Mouse (Mus musculus) midbrain, postnatal 0 days (tissue): ENCODE results near the gene Pyroxd1. TPM values are rescaled to one million over a fixed set of nuclear protein-coding genes. Genes with fewer than 3 reads are reported as not detected.
A peak's percentile ranks its signal among the peaks of the same experiment; 100 is the strongest.

Experiments
- ATAC-seq: fragments of 200-750 bp; cut with Nextera tagmentation; 2 replicates; pipeline ENCODE4 v1.8.0; 2017; ENCODE audit warnings: moderate number of reproducible peaks, mild to moderate bottlenecking, moderate TSS enrichment, moderate library complexity; ENCODE audit not compliant: low FRiP score
- DNase-seq: peaks from one replicate; pipeline ENCODE4 v3.0.0-alpha.2; 2015; ENCODE audit warnings: low spot score
- H3K27ac ChIP-seq: fragments of 300-500 bp; sonication (generic); 2 replicates; pipeline ENCODE4 v1.5.1; 2014; ENCODE audit warnings: low read depth, mild to moderate bottlenecking, low read length, mixed read lengths
- H3K27me3 ChIP-seq: fragments of 300-500 bp; sonication (generic); 2 replicates; pipeline ENCODE4 v1.6.1; 2014; ENCODE audit warnings: low read length, control low read depth, mixed read lengths; ENCODE audit not compliant: insufficient read depth
- H3K36me3 ChIP-seq: fragments of 300-500 bp; sonication (generic); 2 replicates; pipeline ENCODE4 v1.6.1; 2014; ENCODE audit warnings: low read length, control low read depth, mixed read lengths; ENCODE audit not compliant: insufficient read depth
- H3K4me1 ChIP-seq: fragments of 300-500 bp; sonication (generic); 2 replicates; pipeline ENCODE4 v1.6.1; 2014; ENCODE audit warnings: mild to moderate bottlenecking, control low read depth, antibody characterized with exemption, low read length, mixed read lengths; ENCODE audit not compliant: insufficient read depth
- H3K4me2 ChIP-seq: fragments of 300-500 bp; sonication (generic); 2 replicates; pipeline ENCODE4 v1.6.1; 2014; ENCODE audit warnings: low read depth, mild to moderate bottlenecking, low read length, mixed read lengths; ENCODE audit not compliant: poor library complexity, severe bottlenecking
- H3K4me3 ChIP-seq: fragments of 300-500 bp; sonication (generic); 2 replicates; pipeline ENCODE4 v1.5.1; 2014; ENCODE audit warnings: low read depth, mild to moderate bottlenecking, low read length, moderate library complexity
- H3K9ac ChIP-seq: fragments of 300-500 bp; sonication (generic); replicated peaks from 2 replicates; pipeline ENCODE4 v1.6.1; 2014; ENCODE audit warnings: mild to moderate bottlenecking, low read length, moderate library complexity, mixed read lengths; ENCODE audit not compliant: poor library complexity, severe bottlenecking
- H3K9me3 ChIP-seq: fragments of 300-500 bp; sonication (generic); 2 replicates; pipeline ENCODE4 v1.6.1; 2016; ENCODE audit warnings: low read length, control low read depth
- CTCF ChIP-seq: IDR thresholded peaks from 2 replicates; pipeline ENCODE4 v1.5.1; 2016; ENCODE audit warnings: antibody characterized with exemption, mild to moderate bottlenecking
- WGBS: fragments of 180-500 bp; shearing (Covaris S2); extraction: QIAGEN DNeasy Blood & Tissue Kit; methylation state at CpG from one replicate; pipeline ENCODE4 v1.1.7; 2014; 5-methylcytosine and 5-hydroxymethylcytosine counted together
- polyA plus RNA-seq: library from polyadenylated mRNA; unstranded; fragments of >200 nt; fragmentation: Nextera tagmentation; extraction: Ambion mirVana; gene quantifications from 2 replicates; pipeline ENCODE4 v1.2.1, GENCODE M21; 2015
- total RNA-seq: library from RNA; depleted of rRNA; stranded (reverse); fragments of >200 nt; gene quantifications from 2 replicates; pipeline ENCODE4 v1.2.3, GENCODE M21; 2014; rRNA removed

Gene Pyroxd1
- total and polyA plus RNA-seq, 2 experiments from 2014 or later: 13.5 to 20.3 TPM

GRCm38 (mm10) chr6:142387755-142388271, 42.4 kb downstream of the Pyroxd1 start:
- Histone ChIP-seq H3K27me3 (no peaks in the 10 kb centered on the region), H3K9me3 (no peaks in the 10 kb centered on the region), H3K4me2 (peak overlapping the region; percentile 78), H3K27ac (no peak overlapping the region), H3K4me1 (peaks cover 5% of the 10 kb centered on the region; the same call in 1 of the 2 replicates), H3K36me3 (no peaks in the 10 kb centered on the region), H3K9ac (peak overlapping the region; percentile 77), H3K4me3 (peak overlapping the region; percentile 84)
- 24% methylated on average over 8 of the region's 8 CpGs for WGBS
- ATAC-seq (no peak), DNase-seq (no peak)
- no peak for TF ChIP-seq CTCF

- DNase-seq: no peak
- peaks cover 5% of the 10 kb centered on the region; the same call in 1 of the 2 replicates for H3K4me1 ChIP-seq
- H3K27me3 ChIP-seq: no peaks in the 10 kb centered on the region
- ATAC-seq: no peak
- TF ChIP-seq CTCF: no peak
- peaks cover 4% of the 10 kb centered on the region; the same call in 1 of the 2 replicates for H3K36me3 ChIP-seq
- no peak overlapping the region for H3K4me2 ChIP-seq
- 93% methylated on average over 2 of the region's 2 CpGs for WGBS
- H3K4me3 ChIP-seq: no peak overlapping the region
- no peak overlapping the region for H3K9ac ChIP-seq
- H3K9me3 ChIP-seq: no peaks in the 10 kb centered on the region
- no peak overlapping the region for H3K27ac ChIP-seq
Observed at GRCm38 (mm10) chr6:142389101-142389500, 43.6 kb downstream of the Pyroxd1 start.

- Histone ChIP-seq H3K4me3 (no peak overlapping the region), H3K27ac (no peak overlapping the region), H3K4me2 (no peak overlapping the region), H3K9ac (no peak overlapping the region), H3K4me1 (peaks cover 5% of the 10 kb centered on the region; the same call in 1 of the 2 replicates), H3K27me3 (no peaks in the 10 kb centered on the region), H3K9me3 (no peaks in the 10 kb centered on the region), H3K36me3 (peaks cover 23% of the 10 kb centered on the region)
- DNase-seq: no peak
- TF ChIP-seq CTCF: no peak
- WGBS: 90% methylated on average over 5 of the region's 5 CpGs
- no peak for ATAC-seq
Observed at GRCm38 (mm10) chr6:142392312-142392711, 46.9 kb downstream of the Pyroxd1 start.

GRCm38 (mm10) chr6:142394669-142395068, 49.2 kb downstream of the Pyroxd1 start:
- Histone ChIP-seq H3K9ac (no peak overlapping the region), H3K27ac (no peak overlapping the region), H3K36me3 (peaks cover 23% of the 10 kb centered on the region), H3K4me3 (no peak overlapping the region), H3K4me2 (no peak overlapping the region), H3K9me3 (no peaks in the 10 kb centered on the region), H3K4me1 (no peaks in the 10 kb centered on the region), H3K27me3 (no peaks in the 10 kb centered on the region)
- DNase-seq: no peak
- WGBS: 71% methylated on average over 5 of the region's 5 CpGs
- ATAC-seq: no peak
- no peak for TF ChIP-seq CTCF

- Histone ChIP-seq H3K36me3 (peaks cover 28% of the 10 kb centered on the region), H3K27ac (no peak overlapping the region), H3K4me2 (no peak overlapping the region), H3K9me3 (no peaks in the 10 kb centered on the region), H3K4me1 (no peaks in the 10 kb centered on the region), H3K9ac (no peak overlapping the region), H3K4me3 (no peak overlapping the region), H3K27me3 (no peaks in the 10 kb centered on the region)
- TF ChIP-seq CTCF: no peak
- DNase-seq (no peak), ATAC-seq (no peak)
- WGBS: 91% methylated on average over 6 of the region's 6 CpGs
Observed at GRCm38 (mm10) chr6:142395756-142396155, 50.3 kb downstream of the Pyroxd1 start.

- no peak for TF ChIP-seq CTCF
- no peaks in the 10 kb centered on the region for H3K36me3 ChIP-seq
- H3K4me3 ChIP-seq: no peak overlapping the region
- H3K4me2 ChIP-seq: no peak overlapping the region
- H3K4me1 ChIP-seq: no peaks in the 10 kb centered on the region
- H3K27ac ChIP-seq: no peak overlapping the region
- no peaks in the 10 kb centered on the region for H3K9me3 ChIP-seq
- ATAC-seq (no peak), DNase-seq (peak; percentile 61)
- WGBS: 10% methylated on average over 1 of the region's 1 CpGs
- H3K27me3 ChIP-seq: peaks cover 14% of the 10 kb centered on the region
- H3K9ac ChIP-seq: no peak overlapping the region
Observed at GRCm38 (mm10) chr6:142411140-142411539, 65.7 kb downstream of the Pyroxd1 start.

Other genes starting within 250 kb of the Pyroxd1 start
- gene Slco1a6, start 137.1 kb upstream of the Pyroxd1 start, total RNA-seq: not detected in 2 replicates
- 0.43 TPM in 1 of 2 replicates, not detected in the other for gene Slco1a6, start 137.1 kb upstream of the Pyroxd1 start, polyA plus RNA-seq
- not detected in 2 replicates for gene Iapp, start 47.2 kb upstream of the Pyroxd1 start, total RNA-seq
- 0.31 TPM in 1 of 2 replicates, not detected in the other for gene Iapp, start 47.2 kb upstream of the Pyroxd1 start, polyA plus RNA-seq
- 0.05 and 0.66 TPM in 2 replicates for gene Slco1a5, start 22.7 kb upstream of the Pyroxd1 start, total RNA-seq
- 0.51 and 0.60 TPM in 2 replicates for gene Slco1a5, start 22.7 kb upstream of the Pyroxd1 start, polyA plus RNA-seq
- gene Recql, start 41.4 kb downstream of the Pyroxd1 start, total RNA-seq: 12.8 and 16.8 TPM in 2 replicates
- gene Recql, start 41.4 kb downstream of the Pyroxd1 start, polyA plus RNA-seq: 16.2 and 18.7 TPM in 2 replicates
- gene Golt1b, start 41.6 kb downstream of the Pyroxd1 start, total RNA-seq: 46.3 and 52.9 TPM in 2 replicates
- gene Golt1b, start 41.6 kb downstream of the Pyroxd1 start, polyA plus RNA-seq: 72.7 and 74.6 TPM in 2 replicates
- gene Spx, start 67.8 kb downstream of the Pyroxd1 start, total RNA-seq: 2.2 and 7.0 TPM in 2 replicates
- gene Spx, start 67.8 kb downstream of the Pyroxd1 start, polyA plus RNA-seq: 5.5 and 7.7 TPM in 2 replicates
- gene Gys2, start 127.5 kb downstream of the Pyroxd1 start, total RNA-seq: 0.24 TPM in 1 of 2 replicates, not detected in the other
- 0.06 and 0.25 TPM in 2 replicates for gene Gys2, start 127.5 kb downstream of the Pyroxd1 start, polyA plus RNA-seq
- gene Ldhb, start 162.3 kb downstream of the Pyroxd1 start, total RNA-seq: 208 and 216 TPM in 2 replicates
- gene Ldhb, start 162.3 kb downstream of the Pyroxd1 start, polyA plus RNA-seq: 498 and 544 TPM in 2 replicates
- gene Kcnj8, start 226.0 kb downstream of the Pyroxd1 start, total RNA-seq: 7.6 and 10.5 TPM in 2 replicates
- gene Kcnj8, start 226.0 kb downstream of the Pyroxd1 start, polyA plus RNA-seq: 7.3 and 8.5 TPM in 2 replicates